Mouse (Mus musculus) megakaryocyte, embryonic 14.5 days (primary cell): ENCODE results near the gene Trip10. TPM values are rescaled to one million over a fixed set of nuclear protein-coding genes. Genes with fewer than 3 reads are reported as not detected.
A peak's percentile ranks its signal among the peaks of the same experiment; 100 is the strongest.

Source experiments
- H3K27me3 ChIP-seq: replicated peaks from 2 replicates; pipeline ENCODE3; 2012; ENCODE audit warnings: inconsistent platforms
- H3K36me3 ChIP-seq: replicated peaks from 2 replicates; pipeline ENCODE3; 2012; ENCODE audit warnings: low read length, inconsistent platforms, mixed read lengths
- H3K4me1 ChIP-seq: 2 replicates; pipeline ENCODE4 v1.6.1; 2012; ENCODE audit warnings: inconsistent platforms
- H3K4me3 ChIP-seq: replicated peaks from 2 replicates; pipeline ENCODE3; 2012; ENCODE audit warnings: moderate library complexity, mild to moderate bottlenecking, inconsistent platforms
- H3K9me3 ChIP-seq: 2 replicates; pipeline ENCODE4 v1.6.1; 2012; ENCODE audit warnings: inconsistent platforms
- FLI1 ChIP-seq: IDR thresholded peaks from 2 replicates; pipeline ENCODE4 v1.6.1; 2012; ENCODE audit warnings: low read length, inconsistent platforms, mixed read lengths
- GATA1 ChIP-seq: IDR thresholded peaks from 3 replicates; pipeline ENCODE4 v1.6.1; 2012; ENCODE audit warnings: mixed read lengths, low read length, inconsistent platforms, borderline replicate concordance
- polyA plus RNA-seq: library from polyadenylated mRNA; stranded (reverse); fragments of >175 nt; gene quantifications from 2 replicates; pipeline ENCODE4 v1.2.3, GENCODE M21; 2012; ENCODE audit warnings: low replicate concordance; ENCODE audit not compliant: insufficient read depth

The Trip10 gene
- polyA plus RNA-seq, result 25.4 and 45.7 TPM in 2 replicates

GRCm38 (mm10) chr17:57249186-57250181 lies at the start of gene Trip10:
Gene Trip10 (plus strand): TSS chr17:57249455.
- TF ChIP-seq FLI1, result no peak
- Histone ChIP-seq H3K4me1 (peaks cover 63% of the 10 kb centered on the region), H3K4me3 (peak within 1 kb of the TSS; percentile 100)

GRCm38 (mm10) chr17:57201841-57202724 lies 47.2 kb upstream of the Trip10 start:
- 0 out of 2 replicates have a peak, but pooled peaks cover 3% of the 10 kb centered on the region for H3K9me3 ChIP-seq
- no peaks in the 10 kb centered on the region for H3K27me3 ChIP-seq
- TF ChIP-seq FLI1, result no peak
- no peak for TF ChIP-seq GATA1
- peaks cover 81% of the 10 kb centered on the region for H3K4me1 ChIP-seq
- peaks cover 38% of the 10 kb centered on the region for H3K36me3 ChIP-seq
- no peak overlapping the region for H3K4me3 ChIP-seq

More at GRCm38 (mm10) chr17:57249186-57250181, at the start of gene Trip10:
- Histone ChIP-seq H3K27me3 (no peaks in the 10 kb centered on the region), H3K9me3 (no peaks in the 10 kb centered on the region), H3K36me3 (peaks cover 46% of the 10 kb centered on the region)

- H3K4me3 ChIP-seq, result no peak overlapping the region
- peaks cover 82% of the 10 kb centered on the region for H3K4me1 ChIP-seq
- peaks cover 40% of the 10 kb centered on the region for H3K36me3 ChIP-seq
- H3K27me3 ChIP-seq, result peaks cover 6% of the 10 kb centered on the region
- TF ChIP-seq FLI1 (no peak), GATA1 (no peak)
- H3K9me3 ChIP-seq, result 0 out of 2 replicates have a peak, but pooled peaks cover 3% of the 10 kb centered on the region
Measured at GRCm38 (mm10) chr17:57207938-57208337, 41.3 kb upstream of the Trip10 start.

GRCm38 (mm10) chr17:57209330-57209729 lies 39.9 kb upstream of the Trip10 start:
- Histone ChIP-seq H3K4me1 (peaks cover 78% of the 10 kb centered on the region), H3K9me3 (0 out of 2 replicates have a peak, but pooled peaks cover 3% of the 10 kb centered on the region), H3K36me3 (peaks cover 30% of the 10 kb centered on the region)

GRCm38 (mm10) chr17:57211501-57211900 lies 37.8 kb upstream of the Trip10 start:
- peaks cover 13% of the 10 kb centered on the region for H3K36me3 ChIP-seq

More at GRCm38 (mm10) chr17:57209330-57209729, 39.9 kb upstream of the Trip10 start:
- H3K4me3 ChIP-seq, result no peak overlapping the region
- TF ChIP-seq FLI1 (no peak), GATA1 (no peak)
- H3K27me3 ChIP-seq, result peaks cover 15% of the 10 kb centered on the region

GRCm38 (mm10) chr17:57214676-57215387 lies 34.4 kb upstream of the Trip10 start:
- H3K27me3 ChIP-seq, result peaks cover 40% of the 10 kb centered on the region
- peaks cover 2% of the 10 kb centered on the region for H3K36me3 ChIP-seq
- no peak for TF ChIP-seq GATA1
- TF ChIP-seq FLI1, result no peak
- no peaks in the 10 kb centered on the region for H3K9me3 ChIP-seq
- peaks cover 79% of the 10 kb centered on the region for H3K4me1 ChIP-seq
- H3K4me3 ChIP-seq, result no peak overlapping the region

More at GRCm38 (mm10) chr17:57211501-57211900, 37.8 kb upstream of the Trip10 start:
- peaks cover 26% of the 10 kb centered on the region for H3K27me3 ChIP-seq
- H3K9me3 ChIP-seq, result no peaks in the 10 kb centered on the region
- no peak for TF ChIP-seq FLI1
- peaks cover 81% of the 10 kb centered on the region for H3K4me1 ChIP-seq
- no peak overlapping the region for H3K4me3 ChIP-seq

GRCm38 (mm10) chr17:57218335-57218900 lies 30.8 kb upstream of the Trip10 start:
- Histone ChIP-seq H3K9me3 (no peaks in the 10 kb centered on the region), H3K27me3 (peaks cover 56% of the 10 kb centered on the region), H3K4me3 (no peak overlapping the region), H3K36me3 (peaks cover 2% of the 10 kb centered on the region), H3K4me1 (peaks cover 76% of the 10 kb centered on the region)
- TF ChIP-seq GATA1 (no peak), FLI1 (no peak)

GRCm38 (mm10) chr17:57219167-57219883 lies 29.9 kb upstream of the Trip10 start:
- peak overlapping the region; percentile 84 for H3K4me3 ChIP-seq
- no peaks in the 10 kb centered on the region for H3K9me3 ChIP-seq
- peaks cover 2% of the 10 kb centered on the region for H3K36me3 ChIP-seq
- peaks cover 58% of the 10 kb centered on the region for H3K27me3 ChIP-seq
- peaks cover 79% of the 10 kb centered on the region for H3K4me1 ChIP-seq
- TF ChIP-seq FLI1 (no peak), GATA1 (no peak)
